Mouse (Mus musculus): Measurements from ENCODE around the gene Gm49601.

The Gm49601 gene

GRCm38 (mm10) chr16:18582426-18583148, 43.6 kb downstream of the Gm49601 start:
- in situ Hi-C loops (cut with MboI), result no loop called here

DNA sequence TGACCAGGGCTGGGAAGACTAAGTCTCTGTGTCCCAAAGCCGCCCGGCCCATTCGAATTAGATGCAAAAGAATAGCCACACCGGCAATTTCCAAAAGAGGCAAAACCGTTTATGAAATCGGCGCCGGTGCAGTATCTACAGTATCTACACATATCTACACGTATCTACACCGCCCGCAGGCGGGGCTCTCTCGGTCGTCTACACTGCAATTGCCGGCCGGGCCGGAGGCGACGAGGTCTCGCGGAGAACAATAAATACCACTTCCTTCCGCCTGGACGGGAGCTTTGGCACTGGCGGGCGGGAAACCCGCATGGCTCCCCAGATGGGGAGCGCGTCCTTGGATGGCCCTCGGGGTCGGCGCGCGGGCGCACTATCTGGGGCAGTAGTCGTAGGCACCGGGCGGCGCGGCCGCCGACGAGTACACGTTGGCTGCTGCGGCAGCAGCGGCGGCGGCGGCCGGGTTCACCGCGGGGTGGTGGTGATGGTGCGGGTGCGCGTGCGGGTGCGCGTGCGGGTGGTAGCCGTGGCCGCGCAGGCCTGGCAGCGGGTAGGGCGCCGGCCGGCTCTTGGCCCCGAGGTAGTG, 44.5 kb downstream of the Gm49601 start:
- in situ Hi-C loops (cut with MboI), result no loop called here

- in situ Hi-C loops (cut with MboI), result no loop called here
Measured at GRCm38 (mm10) chr16:18581050-18581622, 45.1 kb downstream of the Gm49601 start.

DNA sequence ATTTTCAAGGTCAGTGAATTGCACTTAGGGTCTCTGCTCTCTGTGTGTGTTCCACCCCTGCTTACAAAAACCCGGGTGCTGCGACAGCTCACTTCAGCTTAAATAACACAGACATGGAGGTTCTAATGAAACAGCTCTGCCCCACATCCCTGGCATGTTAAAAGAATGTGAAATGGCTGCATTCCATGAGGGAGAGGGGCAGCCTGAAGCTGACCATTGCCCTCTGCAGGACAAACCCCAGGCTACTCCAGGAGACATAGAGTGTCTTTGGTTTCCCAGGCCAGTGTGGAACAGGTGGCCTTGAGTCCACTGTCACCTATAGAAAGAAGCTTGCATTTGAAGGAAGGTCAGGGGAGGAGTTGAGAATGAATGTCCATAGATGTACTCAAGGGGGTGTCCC, 45.8 kb downstream of the Gm49601 start:
- in situ Hi-C loops (cut with MboI), result no loop called here

DNA sequence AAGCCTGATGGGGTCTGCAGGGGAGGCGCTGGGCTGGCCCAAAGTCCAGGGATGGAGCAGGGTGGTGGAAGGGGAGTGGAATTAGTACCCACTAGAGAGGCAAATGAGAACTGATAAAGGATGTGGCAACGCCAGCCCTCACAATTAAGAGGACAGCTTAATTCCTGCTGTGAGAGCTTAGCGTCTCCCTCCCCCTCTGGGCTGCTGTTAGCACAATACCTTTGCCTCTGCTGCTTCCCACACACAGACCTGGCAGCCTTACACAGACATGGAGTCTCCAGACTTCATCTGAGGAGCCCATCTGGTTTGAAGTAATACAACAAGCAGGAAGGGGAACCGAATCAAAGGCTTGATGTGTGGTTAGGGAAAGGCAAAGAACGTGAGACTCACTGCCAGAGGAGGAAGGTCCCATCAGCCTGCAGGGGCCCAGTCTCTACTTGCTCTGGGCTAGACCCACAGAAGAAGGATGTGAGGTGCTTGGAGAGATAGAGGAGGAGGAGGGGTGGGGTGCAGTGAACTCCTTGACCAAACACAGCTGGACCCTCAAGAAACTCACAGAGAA, 48.5 kb downstream of the Gm49601 start:
- in situ Hi-C loops (cut with MboI), result no loop called here

DNA sequence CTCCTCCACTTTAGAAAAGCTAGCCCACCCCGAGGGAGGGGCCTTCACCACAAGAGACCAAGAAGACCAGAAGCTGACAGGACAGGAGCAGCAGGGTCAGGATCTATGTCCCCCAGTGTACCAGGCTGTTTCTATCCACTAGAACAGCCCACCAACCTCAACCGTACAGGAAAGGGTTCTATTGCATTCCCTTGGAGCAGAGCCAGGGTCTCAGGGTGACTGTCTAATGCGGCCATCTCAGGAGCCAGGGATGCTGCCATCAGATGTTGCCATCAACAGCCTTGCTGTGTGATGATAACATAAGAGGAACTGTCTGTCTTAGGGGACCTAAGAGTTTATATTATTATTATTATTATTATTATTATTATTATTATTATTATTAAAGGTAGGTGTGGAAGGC, 49.2 kb downstream of the Gm49601 start:
- in situ Hi-C loops (cut with MboI), result no loop called here

- in situ Hi-C loops (cut with MboI), result no loop called here
Measured at GRCm38 (mm10) chr16:18574196-18574595, 52.0 kb downstream of the Gm49601 start.

Data from mature B cell (primary cell).